Mouse (Mus musculus) hindbrain, embryonic 15.5 days (tissue): Measurements from ENCODE around the gene Vps13d. TPM values are rescaled to one million over a fixed set of nuclear protein-coding genes. Genes with fewer than 3 reads are reported as not detected.
"Not testable (repeated sequence)": the region's sequence is repeated elsewhere in the genome, so short reads cannot be mapped to it uniquely, and the experiment has no call there.

ENCODE experiments used
- ATAC-seq: fragments of 200-750 bp; cut with Nextera tagmentation; 2 replicates; pipeline ENCODE4 v1.8.0; 2017; ENCODE audit warnings: low read depth, moderate number of reproducible peaks, moderate TSS enrichment; ENCODE audit not compliant: low FRiP score
- H3K27ac ChIP-seq: fragments of 300-500 bp; sonication (generic); replicated peaks from 2 replicates; pipeline ENCODE4 v1.5.1; 2015; ENCODE audit warnings: mild to moderate bottlenecking, inconsistent platforms
- H3K27me3 ChIP-seq: fragments of 300-500 bp; sonication (generic); 2 replicates; pipeline ENCODE4 v1.6.1; 2015; ENCODE audit warnings: control low read depth, inconsistent platforms
- H3K36me3 ChIP-seq: fragments of 300-500 bp; sonication (generic); 2 replicates; pipeline ENCODE4 v1.6.1; 2015; ENCODE audit warnings: control low read depth, inconsistent platforms
- H3K4me1 ChIP-seq: fragments of 300-500 bp; sonication (generic); replicated peaks from 2 replicates; pipeline ENCODE4 v1.6.1; 2015; ENCODE audit warnings: control low read depth, inconsistent platforms
- H3K4me2 ChIP-seq: fragments of 300-500 bp; sonication (generic); 2 replicates; pipeline ENCODE4 v1.6.1; 2015; ENCODE audit warnings: moderate library complexity, mild to moderate bottlenecking, inconsistent platforms
- H3K4me3 ChIP-seq: fragments of 300-500 bp; sonication (generic); 2 replicates; pipeline ENCODE4 v1.5.1; 2015; ENCODE audit warnings: mild to moderate bottlenecking, inconsistent platforms
- H3K9ac ChIP-seq: fragments of 300-500 bp; sonication (generic); 2 replicates; pipeline ENCODE4 v1.6.1; 2015; ENCODE audit warnings: inconsistent platforms
- H3K9me3 ChIP-seq: fragments of 300-500 bp; sonication (generic); 2 replicates; pipeline ENCODE4 v1.6.1; 2016; ENCODE audit warnings: control low read depth, inconsistent platforms
- WGBS: fragments of 180-500 bp; shearing (Covaris S2); methylation state at CpG from one replicate; pipeline ENCODE4 v1.1.7; 2015; 5-methylcytosine and 5-hydroxymethylcytosine counted together
- polyA plus RNA-seq: library from polyadenylated mRNA; unstranded; fragments of >200 nt; fragmentation: Nextera tagmentation; extraction: Ambion mirVana; gene quantifications from 2 replicates; pipeline ENCODE4 v1.2.1, GENCODE M21; 2015

Gene Vps13d
- polyA plus RNA-seq, 1 experiment from 2014 or later = 10.2 TPM

GRCm38 (mm10) chr4:145187619-145188018, 7.2 kb downstream of the Vps13d start:
- Histone ChIP-seq H3K9me3 (no peaks in the 10 kb centered on the region), H3K4me1 (peaks cover 4% of the 10 kb centered on the region), H3K4me2 (no peak overlapping the region), H3K36me3 (peaks cover 55% of the 10 kb centered on the region), H3K27me3 (no peaks in the 10 kb centered on the region), H3K4me3 (no peak overlapping the region), H3K9ac (no peak overlapping the region), H3K27ac (no peak overlapping the region)
- ATAC-seq = no peak
- WGBS = 88% methylated on average over 2 of the region's 2 CpGs

DNA sequence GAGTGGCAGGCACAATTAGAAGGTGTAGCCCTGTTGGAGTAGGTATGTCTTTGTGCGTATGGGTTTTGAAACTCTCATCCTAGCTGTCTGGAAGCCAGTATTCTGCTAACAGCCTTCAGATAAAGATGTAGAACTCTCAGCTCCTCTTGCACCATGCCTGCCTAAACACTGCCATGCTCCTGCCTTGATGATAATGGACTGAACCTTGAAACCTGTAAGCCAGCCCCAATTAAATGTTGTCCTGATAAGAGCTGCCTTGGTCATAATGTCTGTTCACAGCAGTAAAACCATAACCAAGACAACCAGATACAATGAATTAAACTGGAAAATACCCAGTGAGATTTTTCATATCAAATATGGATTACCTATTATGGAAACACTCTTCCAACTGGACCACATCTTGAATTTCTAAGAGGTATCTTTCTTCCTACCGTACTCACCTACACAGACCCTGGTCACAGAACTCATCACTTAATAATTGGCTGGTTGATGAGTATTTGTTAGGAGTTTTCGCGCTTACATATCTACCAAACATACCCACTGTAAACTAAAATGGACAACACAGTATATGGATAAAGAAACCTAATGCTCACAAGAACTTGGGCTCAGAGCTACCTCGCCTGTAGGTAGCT, 15.8 kb downstream of the Vps13d start:
- no peak overlapping the region for H3K4me3 ChIP-seq
- H3K4me2 ChIP-seq = no peak overlapping the region
- no peaks in the 10 kb centered on the region for H3K27me3 ChIP-seq
- H3K9ac ChIP-seq = no peak overlapping the region
- no peaks in the 10 kb centered on the region for H3K9me3 ChIP-seq
- 99% methylated on average over 5 of the region's 5 CpGs for WGBS
- H3K36me3 ChIP-seq = peaks cover 64% of the 10 kb centered on the region
- H3K4me1 ChIP-seq = no peaks in the 10 kb centered on the region
- no peak overlapping the region for H3K27ac ChIP-seq
- ATAC-seq = no peak

- 94% methylated on average over 3 of the region's 3 CpGs for WGBS
- H3K27ac ChIP-seq, H3K9ac ChIP-seq, H3K4me2 ChIP-seq, H3K4me1 ChIP-seq, ATAC-seq, H3K9me3 ChIP-seq, H3K27me3 ChIP-seq, H3K4me3 ChIP-seq: not testable (repeated sequence)
- H3K36me3 ChIP-seq = peaks cover 82% of the 10 kb centered on the region
Measured at GRCm38 (mm10) chr4:145165542-145165941, 29.3 kb downstream of the Vps13d start.

- no peak overlapping the region for H3K4me2 ChIP-seq
- no peak overlapping the region for H3K9ac ChIP-seq
- ATAC-seq = no peak
- peaks cover 82% of the 10 kb centered on the region for H3K36me3 ChIP-seq
- H3K27ac ChIP-seq = no peak overlapping the region
- H3K27me3 ChIP-seq = no peaks in the 10 kb centered on the region
- no peaks in the 10 kb centered on the region for H3K4me1 ChIP-seq
- H3K9me3 ChIP-seq = no peaks in the 10 kb centered on the region
- WGBS = 96% methylated on average over 4 of the region's 4 CpGs
- no peak overlapping the region for H3K4me3 ChIP-seq
Measured at GRCm38 (mm10) chr4:145164111-145164510, 30.7 kb downstream of the Vps13d start.

- Histone ChIP-seq H3K9me3 (no peaks in the 10 kb centered on the region), H3K4me1 (no peaks in the 10 kb centered on the region), H3K9ac (no peak overlapping the region), H3K36me3 (peaks cover 87% of the 10 kb centered on the region), H3K27me3 (no peaks in the 10 kb centered on the region), H3K4me2 (no peak overlapping the region), H3K27ac (no peak overlapping the region), H3K4me3 (no peak overlapping the region)
- WGBS = 80% methylated on average over 1 of the region's 1 CpGs
- ATAC-seq = no peak
Measured at GRCm38 (mm10) chr4:145161243-145161642, 33.6 kb downstream of the Vps13d start.

DNA sequence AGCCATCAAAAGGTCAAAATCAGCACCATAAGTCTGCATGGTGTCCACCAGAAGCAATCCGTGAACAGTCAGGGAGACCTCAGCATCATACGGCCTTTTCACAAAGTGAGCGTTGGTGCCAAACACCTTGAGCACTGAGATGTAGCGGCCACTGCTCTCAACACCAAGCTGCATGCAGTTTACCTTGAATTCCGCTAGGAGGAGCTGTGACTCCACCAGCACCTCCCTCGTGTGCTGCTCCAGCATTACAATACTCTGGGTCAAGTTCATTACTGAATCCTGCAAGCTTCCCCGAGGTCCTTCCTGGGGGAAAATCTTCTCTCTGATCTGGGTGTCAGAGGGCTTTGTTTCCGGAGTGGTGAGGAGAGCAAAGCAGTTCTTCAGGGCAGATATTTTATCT, 38.8 kb downstream of the Vps13d start:
- 48% methylated on average over 8 of the region's 8 CpGs for WGBS
- H3K27me3 ChIP-seq = no peaks in the 10 kb centered on the region
- ATAC-seq = peak; percentile 75
- peaks cover 81% of the 10 kb centered on the region for H3K36me3 ChIP-seq
- no peak overlapping the region for H3K9ac ChIP-seq
- no peaks in the 10 kb centered on the region for H3K4me1 ChIP-seq
- H3K4me3 ChIP-seq = no peak overlapping the region
- H3K4me2 ChIP-seq = no peak overlapping the region
- H3K9me3 ChIP-seq = no peaks in the 10 kb centered on the region
- H3K27ac ChIP-seq = no peak overlapping the region

GRCm38 (mm10) chr4:145151103-145151486, 43.7 kb downstream of the Vps13d start:
- H3K4me1 ChIP-seq = no peaks in the 10 kb centered on the region
- H3K9me3 ChIP-seq = no peaks in the 10 kb centered on the region
- peaks cover 56% of the 10 kb centered on the region for H3K36me3 ChIP-seq
- no peak overlapping the region for H3K4me2 ChIP-seq
- no peak overlapping the region for H3K9ac ChIP-seq
- H3K27ac ChIP-seq = no peak overlapping the region
- 82% methylated on average over 1 of the region's 1 CpGs for WGBS
- no peak for ATAC-seq
- no peak overlapping the region for H3K4me3 ChIP-seq
- no peaks in the 10 kb centered on the region for H3K27me3 ChIP-seq

DNA sequence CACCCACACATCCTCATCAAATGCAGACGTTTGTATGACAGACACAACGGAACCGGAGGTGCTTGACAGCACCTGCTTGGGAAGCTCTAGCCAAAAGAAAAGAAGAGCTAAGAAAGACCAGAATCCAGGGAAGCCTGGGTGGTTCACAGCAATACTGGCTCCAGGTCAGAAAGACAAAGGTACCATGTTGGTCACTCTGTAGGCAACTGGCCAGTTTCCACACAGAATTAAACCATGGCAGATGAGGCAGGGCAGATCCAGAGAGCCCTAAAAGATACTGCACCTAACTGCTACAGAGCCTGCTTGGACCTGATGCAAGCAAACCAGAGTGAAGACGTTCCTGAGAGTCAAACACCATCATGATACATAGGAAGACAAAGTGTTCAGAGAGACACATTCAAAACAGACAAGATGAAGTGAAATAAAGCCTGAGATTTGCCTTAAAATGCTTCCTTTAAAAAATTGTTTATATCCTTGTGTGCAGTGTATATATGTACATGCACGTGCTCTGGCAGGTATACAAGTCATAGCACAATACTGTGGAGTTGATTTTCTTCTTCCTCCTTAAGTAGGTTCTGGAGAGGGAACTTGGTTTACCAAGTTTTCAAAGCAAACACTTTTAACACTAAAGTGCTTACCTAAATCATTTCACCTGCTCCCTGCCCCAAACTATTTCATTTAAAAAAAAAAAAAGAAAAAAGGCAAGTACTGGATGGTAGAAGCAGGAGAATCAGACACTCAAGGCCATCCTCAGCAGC, 44.3 kb downstream of the Vps13d start:
- 77% methylated on average over 5 of the region's 5 CpGs for WGBS
- H3K36me3 ChIP-seq = peaks cover 50% of the 10 kb centered on the region
- ATAC-seq = no peak

DNA sequence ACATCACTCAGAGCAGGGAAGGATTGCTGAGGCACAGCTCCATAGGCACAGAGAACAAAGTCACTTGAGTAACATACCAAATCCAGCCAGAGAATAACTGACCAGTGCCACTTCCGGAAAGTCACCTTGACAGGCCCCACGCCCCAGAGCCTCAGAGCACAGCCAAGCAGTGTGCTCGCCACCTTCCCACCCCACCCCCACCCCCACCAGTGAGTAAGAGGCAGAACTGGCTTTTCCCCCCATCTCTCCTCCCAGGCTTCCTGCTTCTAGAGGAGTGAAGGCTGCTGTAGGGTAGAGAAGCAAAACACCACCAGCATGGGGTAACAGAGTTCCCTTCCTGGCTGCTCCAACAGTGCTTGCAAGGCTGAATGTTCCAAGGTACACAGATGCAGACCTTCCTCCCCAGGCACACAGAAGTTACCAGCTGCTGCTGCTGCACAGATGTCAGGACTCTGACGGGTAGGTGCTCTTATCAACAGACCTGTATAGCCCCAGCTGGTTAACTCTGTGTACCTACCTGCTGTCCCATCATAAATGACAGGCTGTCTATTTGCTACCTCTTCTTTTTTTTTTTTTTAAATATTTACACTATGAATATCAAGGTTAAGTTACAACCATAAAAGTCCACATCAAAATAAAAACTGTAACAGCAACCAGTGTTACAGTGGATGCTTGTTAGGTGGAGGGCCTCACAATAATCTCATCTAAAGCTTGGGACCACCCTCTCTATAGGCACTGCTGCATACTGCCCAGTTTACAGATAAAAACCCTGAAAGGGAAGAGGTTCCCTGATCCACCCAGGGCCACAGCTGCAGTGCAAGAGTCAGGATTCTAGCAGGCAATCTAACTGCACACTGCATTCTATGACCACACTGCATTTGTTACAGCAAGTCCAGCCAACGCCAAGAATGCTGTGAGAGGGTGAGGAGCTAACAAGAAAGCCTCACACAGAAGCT, 47.5 kb downstream of the Vps13d start:
- Histone ChIP-seq H3K9me3 (no peaks in the 10 kb centered on the region), H3K36me3 (peaks cover 45% of the 10 kb centered on the region), H3K27me3 (no peaks in the 10 kb centered on the region), H3K4me1 (no peaks in the 10 kb centered on the region), H3K27ac (no peak overlapping the region), H3K9ac (no peak overlapping the region), H3K4me2 (no peak overlapping the region), H3K4me3 (no peak overlapping the region)
- ATAC-seq = no peak
- WGBS = 80% methylated on average over 5 of the region's 5 CpGs

More for the DNA sequence above, 44.3 kb downstream of the Vps13d start:
- Histone ChIP-seq H3K9me3 (no peaks in the 10 kb centered on the region), H3K4me3 (no peak overlapping the region), H3K27me3 (no peaks in the 10 kb centered on the region), H3K4me2 (no peak overlapping the region), H3K4me1 (no peaks in the 10 kb centered on the region), H3K9ac (no peak overlapping the region), H3K27ac (no peak overlapping the region)

DNA sequence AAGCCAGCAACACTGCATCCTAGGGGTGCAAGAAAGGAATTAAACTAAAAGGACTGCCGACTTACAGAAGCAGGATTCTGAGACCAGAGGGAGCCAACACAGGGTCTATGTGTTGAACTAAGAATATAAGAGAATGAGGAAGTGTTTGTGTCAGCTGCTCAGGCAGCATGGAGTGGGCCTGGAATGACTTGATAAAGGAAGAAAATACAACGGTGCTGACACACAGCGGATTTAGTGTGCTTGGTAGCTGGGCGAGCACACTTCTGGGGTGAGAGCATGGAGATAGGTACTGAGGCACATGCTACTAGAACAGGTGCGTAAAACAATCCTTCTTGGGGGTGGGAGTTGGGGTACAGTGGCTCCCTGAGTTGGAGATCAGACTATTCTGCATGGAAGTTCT, 51.3 kb downstream of the Vps13d start:
- ATAC-seq = no peak
- H3K4me2 ChIP-seq = no peak overlapping the region
- H3K36me3 ChIP-seq = peaks cover 68% of the 10 kb centered on the region
- H3K9ac ChIP-seq = no peak overlapping the region
- H3K4me3 ChIP-seq = no peak overlapping the region
- no peaks in the 10 kb centered on the region for H3K4me1 ChIP-seq
- WGBS = 90% methylated on average over 5 of the region's 5 CpGs
- no peaks in the 10 kb centered on the region for H3K9me3 ChIP-seq
- no peaks in the 10 kb centered on the region for H3K27me3 ChIP-seq
- no peak overlapping the region for H3K27ac ChIP-seq

DNA sequence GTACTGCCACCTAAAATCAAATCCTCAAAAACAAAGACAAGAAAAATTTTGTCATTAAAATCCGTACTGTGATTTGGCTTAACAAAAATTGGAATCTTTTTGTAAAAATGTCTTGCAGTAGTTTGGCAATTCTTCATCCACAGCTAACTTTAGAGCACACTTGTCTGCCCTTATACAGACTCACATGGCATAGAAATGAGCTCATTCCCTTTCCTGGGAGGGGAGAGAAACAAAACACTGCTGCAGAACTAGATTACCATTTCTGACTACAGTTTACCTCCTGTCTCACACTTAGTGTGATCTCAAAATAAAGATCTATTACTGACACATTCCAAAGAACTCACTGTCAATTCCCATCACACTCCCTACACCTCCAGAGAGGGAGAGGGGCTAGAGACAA, 58.1 kb downstream of the Vps13d start:
- 90% methylated on average over 1 of the region's 1 CpGs for WGBS
- Histone ChIP-seq H3K9ac (no peak overlapping the region), H3K4me3 (no peak overlapping the region), H3K27me3 (no peaks in the 10 kb centered on the region), H3K27ac (no peak overlapping the region), H3K4me2 (no peak overlapping the region), H3K9me3 (no peaks in the 10 kb centered on the region), H3K36me3 (peaks cover 72% of the 10 kb centered on the region), H3K4me1 (no peaks in the 10 kb centered on the region)
- no peak for ATAC-seq

DNA sequence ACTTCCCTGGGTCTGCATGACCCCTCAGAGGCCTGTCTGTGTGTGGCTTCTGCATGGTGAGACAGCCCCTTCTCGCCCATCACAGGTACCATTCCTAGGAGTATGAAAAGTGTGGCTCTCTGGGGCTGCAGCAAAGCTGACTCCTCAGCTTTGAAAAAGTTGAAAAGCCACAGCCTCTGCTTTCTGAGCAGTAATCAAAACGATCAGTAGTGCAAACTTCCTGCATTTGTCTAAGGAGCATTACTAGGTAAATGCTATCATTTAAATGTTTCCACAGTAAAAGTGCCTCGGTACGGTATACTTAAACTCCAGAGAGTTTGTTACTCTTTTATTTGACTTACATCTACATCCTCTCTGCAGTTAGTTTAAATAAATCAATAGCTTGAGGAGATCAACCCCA, 59.3 kb downstream of the Vps13d start:
- Histone ChIP-seq H3K9me3 (no peaks in the 10 kb centered on the region), H3K4me1 (no peaks in the 10 kb centered on the region), H3K9ac (no peak overlapping the region), H3K4me3 (no peak overlapping the region), H3K27ac (no peak overlapping the region), H3K27me3 (no peaks in the 10 kb centered on the region), H3K36me3 (peaks cover 72% of the 10 kb centered on the region), H3K4me2 (no peak overlapping the region)
- no peak for ATAC-seq
- 91% methylated on average over 4 of the region's 4 CpGs for WGBS
